Mouse (Mus musculus): ENCODE data around the gene Adamts2.
A peak's percentile ranks its signal among the peaks of the same experiment; 100 is the strongest.

DNA sequence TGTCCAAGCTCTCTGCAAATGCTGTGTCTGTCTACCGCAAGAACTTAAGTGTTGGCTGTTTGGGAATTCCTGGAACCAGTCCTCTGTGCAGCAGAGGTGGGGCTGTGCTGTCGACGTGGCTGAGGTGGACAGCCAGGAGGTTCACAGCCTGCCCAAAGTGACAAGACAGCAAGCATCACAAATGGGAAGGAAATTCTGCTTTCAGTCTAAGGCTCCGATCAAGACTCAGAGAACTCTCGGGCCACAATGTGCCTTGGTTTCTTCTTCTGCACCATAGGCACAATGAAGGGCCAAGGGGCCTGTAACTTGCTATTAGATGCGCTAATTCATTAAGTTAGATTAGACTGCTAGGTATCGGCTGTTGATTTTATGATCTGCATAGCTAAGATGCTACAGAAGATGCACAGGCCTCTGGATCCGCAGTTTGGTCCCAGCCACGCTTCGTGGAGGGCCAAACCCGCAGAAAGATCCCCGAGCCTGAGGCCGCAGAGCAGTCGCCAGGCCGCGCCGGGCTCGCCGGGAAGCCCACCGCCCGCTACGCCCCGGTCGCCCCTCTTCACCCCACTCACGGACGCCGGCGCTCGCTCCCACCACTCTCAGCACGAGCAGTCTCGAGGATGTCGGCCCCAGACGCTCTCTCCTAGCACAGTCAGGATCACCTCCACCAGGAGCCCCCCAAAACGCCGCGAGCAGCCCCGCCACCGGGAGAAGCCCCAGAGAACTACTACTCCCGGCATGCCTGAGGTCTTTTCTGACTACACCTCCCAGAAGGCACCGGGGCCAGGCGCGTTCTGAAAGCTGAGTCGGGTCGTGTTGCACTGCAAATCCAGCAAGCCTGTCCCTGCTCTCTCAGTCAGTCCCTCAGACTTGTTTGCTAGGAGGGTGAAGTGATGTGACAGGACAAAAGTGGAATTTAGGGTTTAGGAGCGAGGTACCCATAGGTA, 225.4 kb downstream of the Adamts2 start, which contains the start of gene Zfp354c:
- TF ChIP-seq CTCF (IDR thresholded peaks at IDR 0.05; ENCODE audit: extremely low read depth, insufficient read depth, low read length) (no peak), POLR2A (IDR thresholded peaks at IDR 0.05; ENCODE audit: extremely low read depth, insufficient read depth, low read length) (peak; percentile 94)

All from cortical plate, adult 2 months (tissue).